Mouse (Mus musculus): Measurements from ENCODE around the gene 9230112D13Rik.

DNA sequence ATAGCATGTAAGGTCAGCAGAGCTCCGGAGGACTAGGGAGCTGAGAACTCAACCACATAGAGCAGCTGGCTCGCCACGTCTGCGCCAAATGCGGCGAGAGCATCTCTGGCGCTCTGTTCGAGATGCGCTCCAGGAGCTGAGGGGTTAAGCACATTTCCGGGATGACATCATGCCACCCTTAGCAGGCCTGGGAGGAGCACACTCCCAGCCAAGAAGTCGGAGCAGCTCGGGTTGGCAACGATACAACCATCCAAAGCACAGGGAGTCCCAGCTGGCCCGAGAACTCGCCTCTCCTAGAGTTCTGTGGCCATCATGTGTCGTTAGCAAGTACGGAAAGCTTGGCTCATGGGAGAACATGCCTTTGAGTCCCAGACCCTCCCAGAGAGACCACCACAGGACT, 43.1 kb upstream of the 9230112D13Rik start:
- no peak for TF ChIP-seq CTCF (IDR thresholded peaks at IDR 0.05; ENCODE audit: low read depth)
- no peak for TF ChIP-seq EP300 (IDR thresholded peaks at IDR 0.05; ENCODE audit: low read depth)
